Mouse (Mus musculus): Measurements from ENCODE around the gene Pou3f1.

GRCm38 (mm10) chr4:124668078-124668477 lies 11.5 kb downstream of the Pou3f1 start:
- no peak for TF ChIP-seq CTCF (IDR thresholded peaks at IDR 0.05; ENCODE audit: low read depth)
- no peak for TF ChIP-seq EP300 (IDR thresholded peaks at IDR 0.05; ENCODE audit: low read depth)

Data from liver, postnatal 0 days (tissue).